Mouse (Mus musculus): ENCODE data around the gene H2-Eb1. TPM values are rescaled to one million over a fixed set of nuclear protein-coding genes. Genes with fewer than 3 reads are reported as not detected.

Gene H2-Eb1
- total RNA-seq, 2 experiments from 2014 or later, result 1.0 to 1.4 TPM

- intact Hi-C loops (cut with DNase I), result no loop called here
- DNase-seq (ENCODE audit: extremely low spot score in 1 of 2, low spot score in 2 of 2), result no peak
Measured at GRCm38 (mm10) chr17:34286999-34287398, 18.7 kb upstream of the H2-Eb1 start.

GRCm38 (mm10) chr17:34287648-34288047 lies 18.0 kb upstream of the H2-Eb1 start, which contains the start of gene H2-Aa:
H2-Aa (minus strand) TSS chr17:34287823.
- DNase-seq (ENCODE audit: extremely low spot score in 1 of 2, low spot score in 2 of 2), result peak; percentile 62 to 72
- intact Hi-C loops (cut with DNase I), result no loop called here

GRCm38 (mm10) chr17:34288131-34288530 lies 17.5 kb upstream of the H2-Eb1 start:
- intact Hi-C loops (cut with DNase I), result no loop called here
- no peak for DNase-seq (ENCODE audit: extremely low spot score in 1 of 2, low spot score in 2 of 2)

- intact Hi-C loops (cut with DNase I), result no loop called here
- DNase-seq (ENCODE audit: extremely low spot score in 1 of 2, low spot score in 2 of 2), result peak; percentile 77 to 83
Measured at GRCm38 (mm10) chr17:34291609-34292008, 14.1 kb upstream of the H2-Eb1 start.

GRCm38 (mm10) chr17:34292570-34292969 lies 13.1 kb upstream of the H2-Eb1 start:
- no peak for DNase-seq (ENCODE audit: extremely low spot score in 1 of 2, low spot score in 2 of 2)
- intact Hi-C loops (cut with DNase I), result no loop called here

GRCm38 (mm10) chr17:34293533-34293932 lies 12.1 kb upstream of the H2-Eb1 start:
- intact Hi-C loops (cut with DNase I), result no loop called here
- DNase-seq (ENCODE audit: extremely low spot score in 1 of 2, low spot score in 2 of 2), result no peak

- intact Hi-C loops (cut with DNase I), result no loop called here
- no peak for DNase-seq (ENCODE audit: extremely low spot score in 1 of 2, low spot score in 2 of 2)
Measured at GRCm38 (mm10) chr17:34294249-34294648, 11.4 kb upstream of the H2-Eb1 start.

- intact Hi-C loops (cut with DNase I), result no loop called here
Measured at GRCm38 (mm10) chr17:34295307-34295706, 10.4 kb upstream of the H2-Eb1 start.

GRCm38 (mm10) chr17:34295891-34296794 lies 9.5 kb upstream of the H2-Eb1 start:
- intact Hi-C loops (cut with DNase I), result no loop called here
- DNase-seq (ENCODE audit: extremely low spot score in 1 of 2, low spot score in 2 of 2), result peak in 1 of 2 experiments; percentile 79

More at GRCm38 (mm10) chr17:34295307-34295706, 10.4 kb upstream of the H2-Eb1 start:
- DNase-seq (ENCODE audit: extremely low spot score in 1 of 2, low spot score in 2 of 2), result no peak

- no peak for DNase-seq (ENCODE audit: extremely low spot score in 1 of 2, low spot score in 2 of 2)
- intact Hi-C loops (cut with DNase I), result no loop called here
Measured at GRCm38 (mm10) chr17:34299356-34299755, 6.3 kb upstream of the H2-Eb1 start.

GRCm38 (mm10) chr17:34300071-34300470 lies 5.6 kb upstream of the H2-Eb1 start:
- intact Hi-C loops (cut with DNase I), result no loop called here
- no peak for DNase-seq (ENCODE audit: extremely low spot score in 1 of 2, low spot score in 2 of 2)

GRCm38 (mm10) chr17:34300691-34301566 lies 4.7 kb upstream of the H2-Eb1 start:
- intact Hi-C loops (cut with DNase I), result no loop called here

GRCm38 (mm10) chr17:34301670-34302190 lies 3.9 kb upstream of the H2-Eb1 start:
- intact Hi-C loops (cut with DNase I), result no loop called here
- DNase-seq (ENCODE audit: extremely low spot score in 1 of 2, low spot score in 2 of 2), result no peak

More at GRCm38 (mm10) chr17:34300691-34301566, 4.7 kb upstream of the H2-Eb1 start:
- DNase-seq (ENCODE audit: extremely low spot score in 1 of 2, low spot score in 2 of 2), result no peak

GRCm38 (mm10) chr17:34303789-34304188 lies 1.9 kb upstream of the H2-Eb1 start:
- DNase-seq (ENCODE audit: extremely low spot score in 1 of 2, low spot score in 2 of 2), result no peak
- intact Hi-C loops (cut with DNase I), result no loop called here

- peak; percentile 58 to 77 for DNase-seq (ENCODE audit: extremely low spot score in 1 of 2, low spot score in 2 of 2)
- intact Hi-C loops (cut with DNase I), result no loop called here
Measured at GRCm38 (mm10) chr17:34304751-34305150, 916 bp upstream of the H2-Eb1 start.

GRCm38 (mm10) chr17:34306407-34306806 lies 740 bp downstream of the H2-Eb1 start:
- DNase-seq (ENCODE audit: extremely low spot score in 1 of 2, low spot score in 2 of 2), result no peak
- intact Hi-C loops (cut with DNase I), result no loop called here

- intact Hi-C loops (cut with DNase I), result no loop called here
- no peak for DNase-seq (ENCODE audit: extremely low spot score in 1 of 2, low spot score in 2 of 2)
Measured at GRCm38 (mm10) chr17:34307216-34307615, 1.5 kb downstream of the H2-Eb1 start.

GRCm38 (mm10) chr17:34308161-34308560 lies 2.5 kb downstream of the H2-Eb1 start:
- DNase-seq (ENCODE audit: extremely low spot score in 1 of 2, low spot score in 2 of 2), result no peak
- intact Hi-C loops (cut with DNase I), result no loop called here

GRCm38 (mm10) chr17:34309225-34309624 lies 3.6 kb downstream of the H2-Eb1 start:
- DNase-seq (ENCODE audit: extremely low spot score in 1 of 2, low spot score in 2 of 2), result no peak
- intact Hi-C loops (cut with DNase I), result no loop called here

Measured in left cerebral cortex, postnatal 10 days (tissue).